Mouse (Mus musculus) gastrocnemius, adult 18-20 months (tissue): ENCODE measurements at regions not wholly inside any gene's neighbourhood (a gene's known extent, or its start where the extent isn't known, plus 50 kb on each side); places are given as distances from the start of the nearest gene placed in this dataset.
A peak's percentile ranks its signal among the peaks of the same experiment; 100 is the strongest.
"Not testable (repeated sequence)": the region's sequence is repeated elsewhere in the genome, so short reads cannot be mapped to it uniquely, and the experiment has no call there.

Source experiments
- DNase-seq: peaks from one replicate; pipeline ENCODE4 v3.0.0; 2021; ENCODE audit warnings: low spot score

GRCm38 (mm10) chr14:13055198-13055597, 229.4 kb upstream of the Synpr start:
- no peak for DNase-seq

DNA sequence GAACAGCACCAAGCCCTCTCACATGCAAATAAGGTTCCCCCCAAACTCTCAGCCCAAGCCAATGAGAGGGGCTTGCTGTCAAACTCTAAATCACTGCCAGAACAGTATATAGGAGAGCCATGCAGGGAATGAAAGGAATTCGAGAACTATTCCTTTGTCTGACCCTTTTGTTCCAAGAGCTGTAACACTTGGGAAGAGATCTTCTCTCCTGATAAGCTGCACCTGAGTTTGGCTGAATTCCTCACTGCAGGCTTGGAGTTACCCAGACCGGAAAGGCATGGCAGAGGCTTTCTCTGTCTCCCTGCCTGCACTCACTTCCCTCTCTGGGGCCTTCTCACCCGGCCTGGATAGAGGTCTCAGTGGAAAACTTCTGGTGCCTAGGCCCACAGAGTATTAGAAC, 219.7 kb upstream of the Cadps start:
- not testable (repeated sequence) for DNase-seq

DNA sequence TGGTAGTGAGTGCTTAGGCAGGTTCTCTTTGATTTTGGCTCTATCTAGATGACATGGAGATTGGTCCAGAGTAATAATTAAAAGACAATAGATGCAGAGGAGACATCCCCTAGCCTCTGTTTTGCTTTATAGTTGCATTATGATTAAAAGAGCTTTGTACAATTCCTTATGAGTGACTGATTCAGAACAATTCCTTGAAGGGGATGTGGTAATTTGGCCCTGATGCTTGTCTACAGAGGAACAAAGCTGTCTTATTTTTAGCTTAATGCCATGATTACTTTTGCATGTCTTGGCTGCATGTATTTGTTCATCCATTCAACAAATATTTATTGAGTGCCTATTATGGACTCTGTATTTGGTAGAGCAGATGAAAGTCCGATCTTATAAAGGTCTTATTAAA, 218.9 kb upstream of the Cadps start:
- no peak for DNase-seq

- DNase-seq: no peak
Observed at GRCm38 (mm10) chr14:13040176-13040575, 217.3 kb upstream of the Cadps start.

DNA sequence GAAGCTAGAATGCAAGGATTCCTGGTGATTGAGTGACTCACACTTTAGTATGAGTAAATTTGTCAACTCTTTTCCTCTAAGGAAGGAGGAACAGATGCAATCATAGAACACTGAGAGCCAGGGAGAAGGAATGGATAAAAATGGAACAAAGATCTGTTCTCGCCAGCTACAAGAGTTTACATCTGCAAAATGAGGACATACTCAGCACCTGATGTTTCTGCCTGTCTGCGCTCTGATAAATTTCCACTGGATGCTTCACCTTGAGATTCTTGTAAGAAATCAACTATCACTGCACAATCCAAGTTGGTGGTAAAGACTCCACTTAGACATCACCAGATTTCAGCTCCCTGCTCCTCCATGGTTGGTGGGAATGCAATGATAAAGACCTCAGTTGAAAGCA, 214.5 kb upstream of the Cadps start:
- no peak for DNase-seq

GRCm38 (mm10) chr14:13029794-13030193, 206.9 kb upstream of the Cadps start:
- no peak for DNase-seq

DNA sequence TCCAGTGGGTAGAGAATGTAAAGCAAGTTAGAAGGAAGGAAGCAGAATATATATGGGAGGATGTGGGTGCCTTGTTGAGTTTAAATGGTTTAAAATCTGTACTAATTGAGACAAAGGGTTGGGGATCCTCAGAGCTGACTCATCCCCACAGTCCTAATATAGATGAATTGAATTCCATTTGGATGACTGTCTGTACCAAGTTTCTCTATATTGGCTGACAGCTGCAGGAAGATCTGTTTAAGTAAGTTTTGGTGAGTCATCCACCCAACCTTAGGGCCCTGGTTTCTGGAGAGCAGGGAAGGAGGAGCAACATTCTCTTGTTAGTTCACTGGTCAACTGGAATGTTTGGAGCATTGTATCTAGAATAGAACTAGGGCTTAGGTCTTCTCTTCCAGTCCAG, 199.9 kb upstream of the Cadps start:
- no peak for DNase-seq

DNA sequence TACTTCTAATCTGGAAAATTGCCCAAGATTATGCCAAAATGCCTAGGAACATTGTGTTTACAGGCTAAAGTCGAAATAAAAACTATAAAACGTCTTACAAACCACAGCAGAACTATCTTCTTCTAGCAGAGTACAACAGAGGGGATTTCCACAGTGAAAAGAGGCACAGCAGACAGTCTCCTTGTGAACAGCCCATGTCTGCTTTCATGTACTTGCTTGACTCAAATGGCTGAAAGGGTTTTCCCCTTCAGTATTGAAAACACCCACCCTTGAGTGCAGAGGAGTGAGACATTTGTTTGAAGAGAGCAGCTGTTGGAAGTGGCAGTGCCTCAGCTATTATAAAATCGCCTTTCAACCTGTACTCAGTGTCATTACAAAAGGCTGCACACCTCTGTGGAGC, 188.2 kb upstream of the Cadps start:
- no peak for DNase-seq

- DNase-seq: no peak
Observed at GRCm38 (mm10) chr14:13000997-13001699, 178.3 kb upstream of the Cadps start.

DNA sequence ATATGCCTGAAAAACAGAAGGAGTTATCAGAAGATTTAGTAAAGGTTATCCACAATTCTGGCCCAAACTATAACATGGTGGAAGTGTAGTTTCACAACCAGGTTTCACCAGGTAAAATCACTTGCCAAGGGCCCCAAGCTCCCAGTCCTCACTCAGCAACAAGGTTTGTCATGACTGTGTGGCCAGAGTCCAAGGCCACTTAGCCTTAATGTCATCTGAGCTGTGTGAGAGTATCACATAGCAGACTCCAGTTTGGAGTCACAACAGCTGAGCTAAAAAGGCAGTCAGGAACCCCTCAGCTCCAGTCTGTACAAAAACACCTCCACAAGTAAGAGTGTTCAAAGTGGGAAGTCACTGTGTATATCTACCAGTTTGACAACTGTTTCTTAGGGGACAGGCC, 156.5 kb upstream of the Cadps start:
- peak; percentile 13 for DNase-seq

DNA sequence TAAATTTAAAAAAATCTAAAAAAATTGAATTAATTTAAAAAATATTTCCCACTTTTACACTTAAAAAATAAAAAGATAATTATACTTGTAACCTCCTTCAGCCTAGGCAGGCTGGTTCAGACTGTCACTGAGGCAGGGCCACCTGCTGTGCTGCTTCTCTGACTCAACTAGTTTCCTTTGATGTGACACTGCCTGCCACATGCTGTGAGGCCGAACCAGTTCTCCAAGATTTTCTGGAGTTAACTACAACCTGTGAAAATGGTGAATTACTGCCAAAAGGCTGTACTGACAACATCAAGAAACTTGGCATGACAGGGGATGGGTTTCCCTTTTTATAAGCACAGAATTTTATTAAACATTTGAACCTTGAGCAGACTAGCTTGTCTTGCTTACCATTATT, 143.6 kb upstream of the Cadps start:
- no peak for DNase-seq

GRCm38 (mm10) chr14:12957896-12958295, 135.0 kb upstream of the Cadps start:
- DNase-seq: not testable (repeated sequence)

DNA sequence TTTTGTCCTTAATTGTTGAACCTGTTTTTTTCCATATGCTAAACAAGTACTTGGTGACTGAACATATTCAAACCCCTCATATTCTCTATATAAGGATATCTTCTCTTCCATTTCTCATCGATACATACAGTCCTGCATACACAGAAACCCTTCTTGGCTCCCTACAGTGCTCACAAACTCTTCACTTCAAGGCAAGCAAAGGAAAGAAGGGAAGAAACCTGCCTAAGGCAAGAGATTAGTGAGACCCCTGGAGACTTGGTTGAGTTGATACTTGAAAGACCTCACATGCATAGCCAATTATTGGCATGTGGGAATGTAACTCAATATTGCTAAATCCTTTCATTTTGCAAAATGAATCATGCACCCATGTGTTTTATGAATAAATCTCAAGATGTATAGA, 128.0 kb upstream of the Cadps start:
- DNase-seq: no peak

DNA sequence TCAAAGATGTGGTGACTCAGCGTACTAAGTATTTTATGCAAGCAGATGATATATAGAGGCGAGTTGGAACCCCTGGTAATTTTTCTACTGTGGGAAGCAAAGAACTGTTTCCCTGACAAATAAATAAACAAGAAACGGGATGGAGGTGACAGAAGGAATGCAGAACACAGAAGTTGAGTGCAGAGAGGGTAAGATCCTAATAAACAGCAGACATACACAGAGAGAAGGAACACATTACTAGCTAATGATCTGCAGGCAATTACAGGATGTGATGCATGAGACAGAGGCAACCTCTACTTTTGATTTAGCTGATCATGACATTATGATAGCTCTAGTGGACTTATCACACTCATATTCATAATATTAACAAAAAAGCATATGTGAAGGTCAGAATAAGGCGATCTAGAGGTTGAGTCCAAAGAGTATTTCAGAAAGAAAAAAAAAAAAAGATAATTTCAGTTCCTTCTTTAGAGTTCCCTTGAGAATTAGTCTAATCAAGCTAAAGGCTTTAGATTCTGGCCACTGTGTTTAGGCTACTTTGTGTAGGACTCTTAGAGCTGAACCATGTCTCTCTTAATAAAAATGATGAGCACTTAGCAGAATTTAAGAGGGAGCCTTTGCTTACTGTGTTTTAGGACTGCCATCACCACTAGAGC, 115.9 kb upstream of the Cadps start:
- no peak for DNase-seq

DNA sequence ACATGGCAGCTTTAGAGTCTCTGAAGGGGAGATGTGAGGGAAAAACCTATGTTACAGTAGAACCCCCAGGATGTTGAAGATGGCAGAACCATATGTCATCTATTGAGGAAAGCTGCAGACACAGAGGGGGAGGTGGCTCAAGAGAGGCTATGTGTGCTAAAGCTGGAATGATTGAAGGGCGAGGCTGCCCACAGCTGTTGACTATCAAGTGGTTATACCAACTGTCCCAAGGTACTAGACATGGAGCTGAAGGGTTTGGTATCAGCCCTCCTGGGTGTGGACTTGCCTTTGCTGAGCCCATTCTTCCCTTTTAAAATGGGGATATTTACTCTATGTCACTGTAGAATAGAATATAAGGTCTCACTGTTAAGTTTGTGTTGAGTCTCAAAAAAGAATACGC, 113.5 kb upstream of the Cadps start:
- no peak for DNase-seq

DNA sequence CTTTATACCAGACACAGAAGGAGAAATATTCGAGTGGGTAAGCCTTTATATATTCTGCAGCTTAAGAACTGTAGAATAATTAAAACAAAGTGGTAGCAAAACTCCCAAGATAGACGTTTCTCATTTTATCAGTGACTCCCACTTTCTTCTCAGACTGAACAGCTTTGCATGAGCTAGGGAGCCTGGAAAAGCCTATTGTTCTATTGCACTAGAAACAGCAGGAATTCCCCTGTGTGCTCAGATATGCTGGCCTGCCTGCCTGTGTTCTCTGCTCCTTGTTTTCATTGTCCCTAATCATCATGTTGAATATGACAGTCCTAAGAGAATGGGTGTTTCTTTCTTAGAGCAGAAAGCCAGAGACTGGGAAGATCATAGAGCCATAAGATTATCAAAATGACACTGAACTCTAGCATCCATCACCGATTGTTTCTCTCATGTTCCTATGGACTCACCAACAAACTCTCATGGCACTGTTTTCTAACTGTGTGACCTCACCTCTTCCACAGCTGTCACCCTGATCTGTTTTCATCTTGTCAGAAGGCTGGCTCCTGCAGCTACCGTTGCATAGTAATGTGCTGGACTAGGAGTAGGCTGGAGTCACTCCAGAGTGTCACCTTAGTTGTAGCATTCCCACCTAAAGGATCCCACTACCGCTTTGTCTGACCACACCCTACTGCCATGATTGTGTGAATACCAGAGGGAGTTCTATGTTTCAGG, 108.9 kb upstream of the Cadps start:
- no peak for DNase-seq

DNA sequence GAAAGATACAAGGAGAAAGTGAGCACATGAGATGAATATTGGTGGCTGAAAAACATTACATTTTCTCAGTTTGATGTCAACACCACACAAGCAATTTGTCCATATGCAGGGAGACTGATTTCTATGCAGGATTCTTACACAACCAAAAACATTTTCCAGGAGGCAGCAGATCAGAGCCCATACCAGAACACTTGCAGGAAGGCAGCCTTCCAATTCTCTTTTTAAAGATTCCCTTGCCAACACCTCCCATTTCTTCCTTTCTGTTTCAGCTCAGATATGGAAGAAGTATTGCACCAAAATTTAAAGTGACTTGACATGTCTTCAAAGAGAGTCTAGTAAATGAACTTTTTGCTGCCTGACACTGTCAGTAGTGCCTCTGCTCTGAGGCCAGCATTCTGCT, 100.7 kb upstream of the Cadps start:
- DNase-seq: no peak

DNA sequence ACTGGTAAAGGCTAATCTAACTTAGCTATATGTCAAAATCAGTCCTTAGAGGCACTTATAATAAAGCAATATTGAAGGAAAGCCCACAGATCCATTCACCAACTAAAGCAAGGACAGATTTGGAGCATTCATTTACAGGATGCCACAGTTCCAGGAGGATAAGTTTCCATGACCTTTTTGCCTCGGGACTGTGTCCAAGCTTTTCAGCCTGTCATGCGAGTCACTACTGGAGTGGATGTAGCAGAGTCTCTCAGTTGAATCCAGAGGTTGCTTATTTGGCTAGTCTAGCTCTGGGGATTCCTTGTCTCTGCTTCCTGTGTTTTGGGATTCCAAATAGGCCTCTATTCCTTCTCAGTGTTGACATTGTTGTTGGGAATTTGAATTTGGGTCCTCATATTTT, 92.6 kb upstream of the Cadps start:
- DNase-seq: no peak

- no peak for DNase-seq
Observed at GRCm38 (mm10) chr14:12913956-12914355, 91.1 kb upstream of the Cadps start.

DNA sequence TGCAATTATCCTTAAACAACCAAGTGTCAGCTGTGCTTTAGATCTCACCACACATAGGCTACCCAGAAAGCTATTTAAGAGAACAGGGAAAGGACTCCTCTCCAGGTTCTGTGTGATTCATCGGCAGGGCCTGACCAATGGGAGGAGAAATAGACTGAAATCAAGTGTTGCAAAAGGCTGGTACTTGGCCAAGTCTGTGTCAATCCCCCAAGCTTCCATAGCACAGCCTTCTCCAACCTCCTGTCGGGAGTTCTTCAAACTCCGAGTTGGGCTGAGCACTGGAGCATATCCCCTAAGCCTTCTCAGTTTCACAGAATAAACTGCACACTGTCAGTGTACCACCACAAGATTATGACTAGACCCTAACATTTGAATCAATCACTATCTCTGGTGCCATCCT, 90.5 kb upstream of the Cadps start:
- no peak for DNase-seq

GRCm38 (mm10) chr14:12877337-12877662, 54.4 kb upstream of the Cadps start:
- no peak for DNase-seq

- DNase-seq: no peak
Observed at GRCm38 (mm10) chr14:12876417-12877336, 53.8 kb upstream of the Cadps start.
